Mouse (Mus musculus): ENCODE results near the gene Srsf9. TPM values are rescaled to one million over a fixed set of nuclear protein-coding genes. Genes with fewer than 3 reads are reported as not detected.
"Not testable (repeated sequence)": the region's sequence is repeated elsewhere in the genome, so short reads cannot be mapped to it uniquely, and the experiment has no call there.

Srsf9 gene
- polyA plus RNA-seq, 1 experiment from 2014 or later, result 137 TPM

DNA sequence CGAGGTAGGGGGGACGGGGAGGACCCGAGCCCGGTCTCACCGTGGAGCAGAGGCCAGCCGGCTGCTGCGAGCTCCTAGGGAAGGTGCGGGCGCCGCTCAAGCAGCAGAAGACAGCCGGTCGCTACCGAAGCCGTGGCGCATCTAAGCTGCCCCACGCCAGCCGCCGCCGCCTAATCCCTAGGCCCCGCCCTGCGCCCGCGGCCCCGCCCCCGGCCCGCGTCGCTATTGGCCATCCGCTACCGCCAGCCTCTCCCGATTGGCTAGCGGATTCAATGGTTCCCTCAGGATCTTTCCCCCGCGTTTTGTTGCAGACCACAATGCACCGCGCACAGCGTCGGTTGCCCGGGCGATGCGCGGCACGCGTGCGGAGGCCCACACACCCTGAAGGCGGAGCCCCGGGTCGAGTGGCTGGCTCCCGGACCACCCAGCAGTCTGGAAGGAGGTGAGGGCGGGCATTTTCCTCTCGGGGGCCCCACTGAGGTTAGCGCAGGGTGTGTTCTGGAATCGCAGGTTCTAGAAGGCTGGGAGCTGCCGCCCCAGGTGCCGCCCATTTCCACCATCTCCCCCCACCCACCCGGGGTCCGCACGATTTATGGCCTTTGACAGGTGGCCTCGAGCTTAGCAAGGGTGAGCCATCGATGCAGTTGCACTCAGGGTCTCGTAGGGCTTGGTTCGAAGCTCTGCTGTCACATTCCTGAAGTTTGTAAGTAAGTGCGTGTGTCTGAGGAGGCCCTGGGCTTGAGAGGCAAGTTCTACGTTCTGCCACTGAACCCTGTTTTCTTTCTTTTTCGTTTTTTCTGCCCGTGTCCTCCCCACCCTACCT lies 26.0 kb upstream of the Srsf9 start, which contains the start of gene Dynll1:
Gene Dynll1, minus strand, starts transcription at position 208 of the 823 bp plus-strand sequence.
- no peaks in the 10 kb centered on the region for H3K27me3 ChIP-seq
- no peak for TF ChIP-seq CTCF (IDR thresholded peaks at IDR 0.05)
- DNase-seq (ENCODE audit: low read depth, low spot score) (peak; percentile 99), ATAC-seq (peak; percentile 93)
- in situ Hi-C loops (cut with MboI; ENCODE audit: low pct_unique_long_range_greater_than_20kb), result no loop called here
- POLR2A ChIA-PET, result interaction anchor here (0.6 to 3.0 kb wide), 13 partner anchors 11 to 140 kb away, joined by 3 to 14 read pairs (median 4); partner anchors contain the start of genes Gatc, Rnf10 and Triap1
- CTCF ChIA-PET, result interaction anchor here (0.6 kb wide), 1 partner anchor 19 kb away, joined by 3 read pairs; no protein-coding TSS in a partner anchor

GRCm38 (mm10) chr5:115301615-115302014 lies 25.4 kb upstream of the Srsf9 start:
- in situ Hi-C loops (cut with MboI; ENCODE audit: low pct_unique_long_range_greater_than_20kb), result no loop called here
- ChIA-PET CTCF (no interaction called here), POLR2A (interaction anchor here (0.6 to 2.6 kb wide), 6 partner anchors 11 to 42 kb away, joined by 3 to 11 read pairs (median 4); no protein-coding TSS in a partner anchor)

GRCm38 (mm10) chr5:115302190-115302589 lies 24.8 kb upstream of the Srsf9 start:
- CTCF ChIA-PET, result not testable (repeated sequence)

More at GRCm38 (mm10) chr5:115301615-115302014, 25.4 kb upstream of the Srsf9 start:
- no peak for TF ChIP-seq CTCF (IDR thresholded peaks at IDR 0.05)
- H3K27me3 ChIP-seq, result no peaks in the 10 kb centered on the region
- no peak for ATAC-seq
- no peak for DNase-seq (ENCODE audit: low read depth, low spot score)

DNA sequence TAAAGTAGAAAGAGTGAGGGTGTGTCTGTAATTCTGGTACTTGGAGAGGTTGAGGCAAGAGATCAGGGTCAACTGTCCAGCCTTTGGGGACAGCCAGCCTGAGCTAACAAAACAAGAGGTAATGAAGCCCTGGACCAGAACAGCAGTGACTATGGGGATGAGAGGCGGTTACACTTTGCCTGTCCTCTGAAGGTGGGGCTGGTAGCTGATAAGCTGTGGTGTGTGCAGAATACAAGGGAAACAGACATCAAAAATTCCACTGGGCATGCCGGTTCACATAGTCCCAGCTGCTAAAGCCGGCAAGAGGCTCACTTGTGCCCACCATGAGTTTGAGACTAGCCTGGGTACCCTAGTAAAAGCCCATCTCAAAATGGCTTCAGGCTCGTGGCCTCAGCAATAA lies 14.6 kb upstream of the Srsf9 start:
- no peaks in the 10 kb centered on the region for H3K27me3 ChIP-seq
- DNase-seq (ENCODE audit: low read depth, low spot score) (no peak), ATAC-seq (no peak)
- ChIA-PET POLR2A (interaction anchor here (0.8 to 2.8 kb wide), 2 partner anchors 11 to 16 kb away, joined by 5 to 11 read pairs; partner anchors contain the start of gene Dynll1), CTCF (interaction anchor here (1.3 kb wide), 1 partner anchor 22 kb away, joined by 4 read pairs; no protein-coding TSS in a partner anchor)
- no peak for TF ChIP-seq CTCF (IDR thresholded peaks at IDR 0.05)
- in situ Hi-C loops (cut with MboI; ENCODE audit: low pct_unique_long_range_greater_than_20kb), result no loop called here

More at GRCm38 (mm10) chr5:115302190-115302589, 24.8 kb upstream of the Srsf9 start:
- DNase-seq (ENCODE audit: low read depth, low spot score); H3K27me3 ChIP-seq; in situ Hi-C loops (cut with MboI; ENCODE audit: low pct_unique_long_range_greater_than_20kb); ATAC-seq: not testable (repeated sequence)
- POLR2A ChIA-PET, result interaction anchor here (1.0 to 2.6 kb wide), 3 partner anchors 10 to 28 kb away, joined by 3 to 11 read pairs (median 4); partner anchors contain the start of gene Srsf9

DNA sequence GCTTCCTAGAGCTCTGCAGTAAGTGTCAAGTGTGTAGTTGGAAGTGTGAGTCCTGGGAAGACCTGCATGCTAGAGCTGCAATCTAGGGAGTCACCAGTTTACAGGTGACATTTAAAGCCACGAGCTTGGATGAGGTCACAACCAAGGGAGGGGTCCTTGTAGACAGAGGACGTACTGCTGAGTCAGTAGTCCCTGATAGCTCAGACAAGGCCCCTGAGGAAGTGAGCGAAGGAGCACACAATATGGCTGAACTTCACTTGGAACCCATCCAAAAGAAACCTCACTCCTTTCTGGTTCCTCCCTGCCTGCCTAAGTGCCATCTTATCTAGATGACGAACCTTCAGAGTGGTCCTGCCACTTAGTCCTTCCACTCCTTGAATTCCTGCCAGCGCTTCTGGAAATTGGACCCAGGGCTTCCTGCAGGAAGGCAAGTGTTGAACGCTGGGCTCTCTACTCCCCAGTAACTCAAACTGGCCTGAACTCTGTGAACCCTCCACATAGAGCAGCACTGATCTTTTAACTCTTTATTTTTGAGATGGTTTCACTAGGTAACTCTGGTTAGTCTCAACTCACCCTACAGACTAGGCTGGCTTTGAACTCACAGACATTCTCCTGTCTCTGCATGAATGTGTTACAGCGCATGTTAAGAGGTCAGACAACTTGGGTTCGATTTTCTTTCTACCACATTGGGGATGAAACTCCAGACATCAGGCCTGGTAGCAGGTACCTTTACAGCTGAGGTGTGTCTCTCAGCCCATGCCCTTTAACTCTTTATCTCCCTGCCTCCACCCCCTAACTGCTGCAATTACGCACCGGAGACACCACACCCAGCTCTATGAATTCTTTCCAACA lies 13.9 kb upstream of the Srsf9 start:
- TF ChIP-seq CTCF (IDR thresholded peaks at IDR 0.05), result no peak
- in situ Hi-C loops (cut with MboI; ENCODE audit: low pct_unique_long_range_greater_than_20kb), result no loop called here
- ATAC-seq (no peak), DNase-seq (ENCODE audit: low read depth, low spot score) (no peak)
- H3K27me3 ChIP-seq, result no peaks in the 10 kb centered on the region
- POLR2A ChIA-PET, result interaction anchor here (0.8 to 2.8 kb wide), 2 partner anchors 12 to 15 kb away, joined by 5 to 11 read pairs; partner anchors contain the start of gene Dynll1
- CTCF ChIA-PET, result interaction anchor here (1.3 kb wide), 2 partner anchors 9 to 23 kb away, joined by 3 to 4 read pairs; no protein-coding TSS in a partner anchor

DNA sequence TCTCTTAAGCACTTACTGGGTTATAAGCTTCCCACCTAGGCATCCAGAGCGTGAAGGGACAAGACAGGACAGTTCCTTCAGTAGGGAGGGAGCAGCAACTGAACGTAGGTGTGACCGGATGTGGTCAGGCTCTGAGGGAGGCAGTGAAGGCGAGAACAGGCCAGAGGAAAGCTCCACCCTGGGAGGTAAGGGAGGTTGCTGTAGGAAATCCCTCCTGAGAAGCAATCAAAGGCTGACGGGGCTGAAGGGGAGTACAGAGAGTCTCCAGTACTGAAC lies 13.4 kb upstream of the Srsf9 start:
- ATAC-seq (no peak), DNase-seq (ENCODE audit: low read depth, low spot score) (no peak)
- no peaks in the 10 kb centered on the region for H3K27me3 ChIP-seq
- in situ Hi-C loops (cut with MboI; ENCODE audit: low pct_unique_long_range_greater_than_20kb), result no loop called here
- CTCF ChIA-PET, result interaction anchor here (1.3 kb wide), 1 partner anchor 9 kb away, joined by 3 read pairs; no protein-coding TSS in a partner anchor
- TF ChIP-seq CTCF (IDR thresholded peaks at IDR 0.05), result no peak
- POLR2A ChIA-PET, result interaction anchor here (2.8 kb wide), 1 partner anchor 13 kb away, joined by 11 read pairs; the partner anchor contains the start of gene Dynll1

DNA sequence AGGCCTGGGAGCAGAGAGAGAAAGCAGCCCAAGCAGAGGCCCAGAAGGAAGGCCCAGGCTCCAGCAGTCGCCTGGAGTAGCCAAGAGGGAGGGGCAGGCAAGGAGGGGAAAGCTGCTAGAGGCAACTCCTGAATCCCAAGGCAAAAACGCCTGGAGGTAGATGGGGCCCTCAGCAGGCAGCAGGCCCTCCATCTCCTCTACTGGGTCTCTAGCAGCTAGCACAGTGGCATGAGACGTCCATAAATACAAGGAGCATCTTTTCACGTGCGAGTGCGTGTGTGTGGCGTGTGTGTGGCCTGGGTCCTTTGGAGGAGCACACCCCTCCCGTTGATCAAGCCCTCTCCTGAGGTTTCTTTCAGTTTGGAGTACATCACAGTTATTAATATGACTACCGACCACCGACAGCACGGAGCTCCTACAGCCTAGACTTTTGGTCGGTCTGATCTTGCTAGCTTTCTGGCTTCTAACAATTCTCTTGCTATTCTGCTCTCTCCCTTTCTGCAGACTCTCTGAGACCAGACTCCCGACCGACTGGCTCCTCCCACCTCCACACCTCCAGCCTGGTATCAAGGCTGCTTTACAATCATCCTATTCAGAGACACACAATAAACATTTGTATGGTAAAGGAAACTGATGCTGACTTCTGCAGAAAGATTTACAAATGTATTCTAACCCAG lies 9.9 kb upstream of the Srsf9 start:
- no peak for TF ChIP-seq CTCF (IDR thresholded peaks at IDR 0.05)
- DNase-seq (ENCODE audit: low read depth, low spot score) (no peak), ATAC-seq (no peak)
- in situ Hi-C loops (cut with MboI; ENCODE audit: low pct_unique_long_range_greater_than_20kb), result no loop called here
- ChIA-PET POLR2A (interaction anchor here (2.0 kb wide), 1 partner anchor 16 kb away, joined by 4 read pairs; the partner anchor contains the start of gene Dynll1), CTCF (interaction anchor here (1.2 to 1.3 kb wide), 2 partner anchors 9 to 10 kb away, joined by 3 to 5 read pairs; no protein-coding TSS in a partner anchor)
- H3K27me3 ChIP-seq, result no peaks in the 10 kb centered on the region

GRCm38 (mm10) chr5:115317645-115318328 lies 9.2 kb upstream of the Srsf9 start:
- DNase-seq (ENCODE audit: low read depth, low spot score), result no peak
- ChIA-PET CTCF (interaction anchor here (0.7 to 2.8 kb wide), 3 partner anchors 8 to 23 kb away, joined by 3 to 13 read pairs (median 3); partner anchors contain the start of genes Gatc and Triap1), POLR2A (interaction anchor here (2.0 kb wide), 1 partner anchor 17 kb away, joined by 4 read pairs; the partner anchor contains the start of gene Dynll1)
- no peaks in the 10 kb centered on the region for H3K27me3 ChIP-seq
- TF ChIP-seq CTCF (IDR thresholded peaks at IDR 0.05), result no peak
- no peak for ATAC-seq
- in situ Hi-C loops (cut with MboI; ENCODE audit: low pct_unique_long_range_greater_than_20kb), result no loop called here

Data from Patski (cell line).